ENCODE assay signal across 8 mouse cellular contexts in genomic region chr2:164073918-164074578, GRCm38 (mm10). TPM values are rescaled to one million over a fixed set of nuclear protein-coding genes. Genes with fewer than 3 reads are reported as not detected.
A peak's percentile ranks its signal among the peaks of the same experiment; 100 is the strongest.
DNase-seq lines count a peak whose midpoint lies in the region; ATAC-seq and TF ChIP-seq lines count a peak whose summit lies in the region.

No protein-coding gene starts in this region.

- peak overlapping the region; percentile 98 for H3K4me2 ChIP-seq in hindbrain, postnatal 0 days (ENCODE audit: low read depth, low read length)

- intact Hi-C loops in gastrocnemius, adult 2 months (cut with DNase I), result loop anchor here (5.0 kb wide), 1 partner anchor 77 kb away; no protein-coding TSS in a partner anchor
- intact Hi-C loops in left cerebral cortex, adult 2 months (cut with DNase I), result loop anchor here (2.0 kb wide), 1 partner anchor 79 kb away; the partner anchor contains the start of gene Ywhab

- H3K27ac ChIP-seq in gastrocnemius, adult 2 months, result peak overlapping the region; percentile 83
- peak overlapping the region; percentile 70 for H3K27ac ChIP-seq in hindbrain, postnatal 0 days
- H3K27ac ChIP-seq in left cerebral cortex, adult 2 months, result peak overlapping the region; percentile 90

- H3K9ac ChIP-seq in hindbrain, postnatal 0 days (replicated peaks; ENCODE audit: low read length), result peak overlapping the region; percentile 80

- TF ChIP-seq CTCF in gastrocnemius, adult 2 months (IDR thresholded peaks at IDR 0.05), result peak; percentile 95
- TF ChIP-seq CTCF in hindbrain, postnatal 0 days (IDR thresholded peaks at IDR 0.05; ENCODE audit: low read depth), result peak; percentile 93
- TF ChIP-seq CTCF in left cerebral cortex, adult 2 months (IDR thresholded peaks at IDR 0.05), result peak; percentile 95

- peak; percentile 91 for DNase-seq in WW6 (ENCODE audit: low read depth, low spot score)
- DNase-seq in cerebellum, postnatal 4 days (ENCODE audit: low spot score in 2 of 2), result peak; percentile 96 to 98
- DNase-seq in gastrocnemius, adult 2 months, result peak; percentile 99
- peak; percentile 98 for DNase-seq in hindbrain, postnatal 0 days (ENCODE audit: low spot score)
- DNase-seq in left cerebral cortex, adult 2 months (ENCODE audit: extremely low spot score in 1 of 2, low spot score in 2 of 2), result peak; percentile 98
- peak; percentile 98 for DNase-seq in right cerebral cortex, adult 2 months (ENCODE audit: low spot score in 2 of 2)
- peak; percentile 99 for DNase-seq in urinary bladder, postnatal 14 days (ENCODE audit: low spot score)

- peak; percentile 92 for ATAC-seq in hindbrain, postnatal 0 days
- peak; percentile 74 for ATAC-seq in megakaryocyte, adult 5-6 weeks (ENCODE audit: poor library complexity, severe bottlenecking)

- no peaks in the 10 kb centered on the region for H3K27me3 ChIP-seq in hindbrain, postnatal 0 days (ENCODE audit: insufficient read depth, low read length)

- WGBS in hindbrain, postnatal 0 days, result under 1% methylated on average over 47 of the region's 48 CpGs

- peak overlapping the region; percentile 99 for H3K4me3 ChIP-seq in gastrocnemius, adult 2 months
- peak overlapping the region; percentile 98 for H3K4me3 ChIP-seq in hindbrain, postnatal 0 days (ENCODE audit: low read length)
- H3K4me3 ChIP-seq in left cerebral cortex, adult 2 months, result peak overlapping the region; percentile 99

- peaks cover 16% of the 10 kb centered on the region for H3K4me1 ChIP-seq in hindbrain, postnatal 0 days (ENCODE audit: insufficient read depth, low read length)

- no peaks in the 10 kb centered on the region for H3K9me3 ChIP-seq in hindbrain, postnatal 0 days (ENCODE audit: low read length)

- no peaks in the 10 kb centered on the region for H3K36me3 ChIP-seq in hindbrain, postnatal 0 days (ENCODE audit: insufficient read depth, low read length)

RNA-seq across cellular contexts. Expression of gene Tomm34, which starts 3.1 kb away (rescaled TPM):
- 10 to 100 TPM; 12.5 to 16.3 TPM for total RNA-seq in gastrocnemius, adult 2 months (2021)
- total RNA-seq in hindbrain, postnatal 0 days (2014; rRNA removed), result 38.9 and 45.8 TPM in 2 replicates
- 45.8 and 46.5 TPM in 2 replicates for polyA plus RNA-seq in hindbrain, postnatal 0 days (2015; fragmentation: Nextera tagmentation; extraction: Ambion mirVana)
- total RNA-seq in left cerebral cortex, adult 2 months (2021), result 10 to 100 TPM; 79.2 to 83.9 TPM
- 45.3 and 49.1 TPM in 2 replicates for total RNA-seq in megakaryocyte, adult 5-6 weeks (2015)
- 48.3 and 49.8 TPM in 2 replicates for total RNA-seq in megakaryocyte, adult 5-6 weeks (2017)

RNA-seq across cellular contexts. Expression of gene Stk4, which starts 3.9 kb away (rescaled TPM):
- 1 to 10 TPM; 6.8 to 8.7 TPM for total RNA-seq in gastrocnemius, adult 2 months (2021)
- total RNA-seq in hindbrain, postnatal 0 days (2014; rRNA removed), result 19.7 and 23.9 TPM in 2 replicates
- 13.1 and 13.2 TPM in 2 replicates for polyA plus RNA-seq in hindbrain, postnatal 0 days (2015; fragmentation: Nextera tagmentation; extraction: Ambion mirVana)
- total RNA-seq in left cerebral cortex, adult 2 months (2021), result 10 to 100 TPM; 32.4 to 41.9 TPM
- 227 and 248 TPM in 2 replicates for total RNA-seq in megakaryocyte, adult 5-6 weeks (2015)
- total RNA-seq in megakaryocyte, adult 5-6 weeks (2017), result 185 and 193 TPM in 2 replicates

RNA-seq across cellular contexts. Expression of gene Pabpc1l, which starts 48.8 kb away (rescaled TPM):
- not detected for total RNA-seq in gastrocnemius, adult 2 months (2021)
- total RNA-seq in hindbrain, postnatal 0 days (2014; rRNA removed), result 1.3 TPM in 1 of 2 replicates, not detected in the other
- polyA plus RNA-seq in hindbrain, postnatal 0 days (2015; fragmentation: Nextera tagmentation; extraction: Ambion mirVana), result 2.0 and 2.2 TPM in 2 replicates
- total RNA-seq in left cerebral cortex, adult 2 months (2021), result 1 to 10 TPM in 1 of 2 experiments, under 1 TPM in 1; 0.84 to 1.1 TPM
- total RNA-seq in megakaryocyte, adult 5-6 weeks (2015), result 12.9 and 19.1 TPM in 2 replicates
- total RNA-seq in megakaryocyte, adult 5-6 weeks (2017), result 2.5 and 4.8 TPM in 2 replicates

Comparison
In these comparisons a context has a peak if more than half of its experiments do, and no peak if none do; other contexts are left out.
1. Peak in every context shown above with its lines: DNase-seq, ATAC-seq, H3K4me3 ChIP-seq and H3K27ac ChIP-seq.